Mouse (Mus musculus): Measurements from ENCODE around the gene Mtch2. TPM values are rescaled to one million over a fixed set of nuclear protein-coding genes. Genes with fewer than 3 reads are reported as not detected.

Mtch2 gene
- polyA plus RNA-seq, 1 experiment from 2014 or later = 116 TPM

GRCm38 (mm10) chr2:90911668-90912067 lies 64.7 kb downstream of the Mtch2 start:
- H3K27me3 ChIP-seq = no peaks in the 10 kb centered on the region
- no peak overlapping the region for H3K4me3 ChIP-seq (replicated peaks)
- H3K9ac ChIP-seq = no peak overlapping the region
- no peak overlapping the region for H3K4me2 ChIP-seq
- no peaks in the 10 kb centered on the region for H3K9me3 ChIP-seq (replicated peaks)
- no peak for ATAC-seq (ENCODE audit: insufficient read depth)
- 60% methylated on average over 1 of the region's 1 CpGs for WGBS (ENCODE audit: insufficient replicate concordance)
- peaks cover 32% of the 10 kb centered on the region for H3K4me1 ChIP-seq (replicated peaks)
- no peak overlapping the region for H3K27ac ChIP-seq (replicated peaks)
- peaks cover 73% of the 10 kb centered on the region for H3K36me3 ChIP-seq (replicated peaks)

- 91% methylated on average over 2 of the region's 2 CpGs for WGBS (ENCODE audit: insufficient replicate concordance)
Measured at GRCm38 (mm10) chr2:90913671-90914070, 66.7 kb downstream of the Mtch2 start.

GRCm38 (mm10) chr2:90915516-90915915 lies 68.6 kb downstream of the Mtch2 start:
- no peak for ATAC-seq (ENCODE audit: insufficient read depth)
- H3K36me3 ChIP-seq (replicated peaks) = peaks cover 38% of the 10 kb centered on the region
- H3K4me2 ChIP-seq = peak overlapping the region; percentile 98
- no peaks in the 10 kb centered on the region for H3K9me3 ChIP-seq (replicated peaks)
- no peaks in the 10 kb centered on the region for H3K27me3 ChIP-seq
- H3K4me1 ChIP-seq (replicated peaks) = peaks cover 42% of the 10 kb centered on the region
- no peak overlapping the region for H3K4me3 ChIP-seq (replicated peaks)
- WGBS (ENCODE audit: insufficient replicate concordance) = 80% methylated on average over 1 of the region's 1 CpGs
- no peak overlapping the region for H3K9ac ChIP-seq
- 0 out of 2 replicates have a peak overlapping the region, but pooled peaks have one; percentile 0 for H3K27ac ChIP-seq (replicated peaks)

More at GRCm38 (mm10) chr2:90913671-90914070, 66.7 kb downstream of the Mtch2 start:
- H3K4me3 ChIP-seq (replicated peaks) = no peak overlapping the region
- H3K27me3 ChIP-seq = no peaks in the 10 kb centered on the region
- no peak overlapping the region for H3K27ac ChIP-seq (replicated peaks)
- H3K4me2 ChIP-seq = no peak overlapping the region
- peaks cover 56% of the 10 kb centered on the region for H3K36me3 ChIP-seq (replicated peaks)
- no peak overlapping the region for H3K9ac ChIP-seq
- H3K9me3 ChIP-seq (replicated peaks) = no peaks in the 10 kb centered on the region
- peaks cover 42% of the 10 kb centered on the region for H3K4me1 ChIP-seq (replicated peaks)
- ATAC-seq (ENCODE audit: insufficient read depth) = no peak

Other genes with a start within 250 kb of the Mtch2 start
- 30.4 and 31.6 TPM in 2 replicates for gene Nup160, start 169.9 kb upstream of the Mtch2 start, polyA plus RNA-seq (2015; fragmentation: Nextera tagmentation; extraction: Ambion mirVana)
- gene Fnbp4, start 101.8 kb upstream of the Mtch2 start, polyA plus RNA-seq (2015; fragmentation: Nextera tagmentation; extraction: Ambion mirVana) = 27.3 and 28.0 TPM in 2 replicates
- 0.03 TPM in 1 of 2 replicates, not detected in the other for gene Agbl2, start 64.4 kb upstream of the Mtch2 start, polyA plus RNA-seq (2015; fragmentation: Nextera tagmentation; extraction: Ambion mirVana)
- 1.9 and 2.0 TPM in 2 replicates for gene C1qtnf4, start 38.7 kb downstream of the Mtch2 start, polyA plus RNA-seq (2015; fragmentation: Nextera tagmentation; extraction: Ambion mirVana)
- 16.1 and 17.6 TPM in 2 replicates for gene Kbtbd4, start 57.6 kb downstream of the Mtch2 start, polyA plus RNA-seq (2015; fragmentation: Nextera tagmentation; extraction: Ambion mirVana)
- gene Ndufs3, start 57.7 kb downstream of the Mtch2 start, polyA plus RNA-seq (2015; fragmentation: Nextera tagmentation; extraction: Ambion mirVana) = 134 and 136 TPM in 2 replicates
- 50.0 and 53.8 TPM in 2 replicates for gene Celf1, start 93.2 kb downstream of the Mtch2 start, polyA plus RNA-seq (2015; fragmentation: Nextera tagmentation; extraction: Ambion mirVana)
- 1.1 TPM in 2 replicates for gene Rapsn, start 188.5 kb downstream of the Mtch2 start, polyA plus RNA-seq (2015; fragmentation: Nextera tagmentation; extraction: Ambion mirVana)
- 138 and 146 TPM in 2 replicates for gene Psmc3, start 206.9 kb downstream of the Mtch2 start, polyA plus RNA-seq (2015; fragmentation: Nextera tagmentation; extraction: Ambion mirVana)
- 10.9 and 13.6 TPM in 2 replicates for gene Slc39a13, start 223.3 kb downstream of the Mtch2 start, polyA plus RNA-seq (2015; fragmentation: Nextera tagmentation; extraction: Ambion mirVana)
- 25.9 and 26.9 TPM in 2 replicates for gene Spi1, start 235.2 kb downstream of the Mtch2 start, polyA plus RNA-seq (2015; fragmentation: Nextera tagmentation; extraction: Ambion mirVana)

All from liver, embryonic 15.5 days (tissue).